Mouse (Mus musculus) macrophage (primary cell): ENCODE measurements around the gene Psd. TPM values are rescaled to one million over a fixed set of nuclear protein-coding genes. Genes with fewer than 3 reads are reported as not detected.

Experiments
- H3K27ac ChIP-seq: fragments of 350-480 bp; formaldehyde crosslinking; 2 replicates; pipeline ENCODE4 v1.9.0; 2021
- H3K36me3 ChIP-seq: fragments of 350-480 bp; formaldehyde crosslinking; 2 replicates; pipeline ENCODE4 v1.9.0; 2021; ENCODE audit errors: inconsistent target
- H3K4me3 ChIP-seq: fragments of 350-480 bp; formaldehyde crosslinking; 2 replicates; pipeline ENCODE4 v1.9.0; 2021; ENCODE audit errors: inconsistent target
- H3K79me2 ChIP-seq: fragments of 350-480 bp; formaldehyde crosslinking; 2 replicates; pipeline ENCODE4 v1.9.0; 2021; ENCODE audit errors: inconsistent target
- WGBS: methylation state at CpG from one replicate; pipeline ENCODE4 v1.1.7; 2026; ENCODE audit warnings: inconsistent platforms; ENCODE audit not compliant: missing documents; 5-methylcytosine and 5-hydroxymethylcytosine counted together
- polyA plus RNA-seq: library from polyadenylated mRNA; stranded (reverse); fragments of 250-400 nt; gene quantifications from 3 replicates; pipeline ENCODE4 v1.2.4, GENCODE M21; 2018; ENCODE audit warnings: inconsistent platforms

Gene Psd
- polyA plus RNA-seq, 1 experiment from 2014 or later, result 0.13 TPM

GRCm38 (mm10) chr19:46330696-46331095 lies 3.7 kb upstream of the Psd start:
- 94% methylated on average over 12 of the region's 12 CpGs for WGBS
- H3K4me3 ChIP-seq, result no peak overlapping the region
- H3K27ac ChIP-seq, result no peak overlapping the region
- H3K36me3 ChIP-seq, result peaks cover 13% of the 10 kb centered on the region; the same call in 1 of the 2 replicates
- H3K79me2 ChIP-seq, result no peaks in the 10 kb centered on the region

- no peaks in the 10 kb centered on the region for H3K79me2 ChIP-seq
- H3K36me3 ChIP-seq, result peaks cover 13% of the 10 kb centered on the region; the same call in 1 of the 2 replicates
- no peak overlapping the region for H3K4me3 ChIP-seq
- H3K27ac ChIP-seq, result no peak overlapping the region
- WGBS, result 5% methylated on average over 15 of the region's 16 CpGs
Observed at GRCm38 (mm10) chr19:46329951-46330350, 3.0 kb upstream of the Psd start.

GRCm38 (mm10) chr19:46329031-46329641 lies 2.2 kb upstream of the Psd start:
- WGBS, result 4% methylated on average over 48 of the region's 54 CpGs
- H3K4me3 ChIP-seq, result peak overlapping the region; percentile 63; the same call in 1 of the 2 replicates
- H3K36me3 ChIP-seq, result peaks cover 13% of the 10 kb centered on the region; the same call in 1 of the 2 replicates
- no peaks in the 10 kb centered on the region for H3K79me2 ChIP-seq
- no peak overlapping the region for H3K27ac ChIP-seq

- H3K27ac ChIP-seq, result peak within 1 kb of the TSS; percentile 66
- under 1% methylated on average over 78 of the region's 81 CpGs for WGBS
- H3K4me3 ChIP-seq, result peak within 1 kb of the TSS; percentile 63
- H3K36me3 ChIP-seq, result peaks cover 13% of the 10 kb centered on the region; the same call in 1 of the 2 replicates
- no peaks in the 10 kb centered on the region for H3K79me2 ChIP-seq
Observed at GRCm38 (mm10) chr19:46328081-46329030, 1.4 kb upstream of the Psd start, which contains the start of gene Fbxl15. Gene Fbxl15, plus strand, starts transcription at chr19:46328184.

- H3K36me3 ChIP-seq, result peaks cover 13% of the 10 kb centered on the region; the same call in 1 of the 2 replicates
- H3K4me3 ChIP-seq, result peak overlapping the region; percentile 63
- 39% methylated on average over 14 of the region's 14 CpGs for WGBS
- no peaks in the 10 kb centered on the region for H3K79me2 ChIP-seq
- H3K27ac ChIP-seq, result peak overlapping the region; percentile 66
Observed at GRCm38 (mm10) chr19:46327531-46328064, 642 bp upstream of the Psd start.

GRCm38 (mm10) chr19:46326019-46326755 lies 769 bp downstream of the Psd start:
- WGBS, result 20% methylated on average over 29 of the region's 29 CpGs
- no peak overlapping the region for H3K4me3 ChIP-seq
- H3K36me3 ChIP-seq, result peaks cover 5% of the 10 kb centered on the region; the same call in 1 of the 2 replicates
- H3K79me2 ChIP-seq, result no peaks in the 10 kb centered on the region
- no peak overlapping the region for H3K27ac ChIP-seq

- Histone ChIP-seq H3K4me3 (no peak overlapping the region), H3K27ac (no peak overlapping the region), H3K79me2 (no peaks in the 10 kb centered on the region), H3K36me3 (no peaks in the 10 kb centered on the region)
- WGBS, result 62% methylated on average over 5 of the region's 5 CpGs
Observed at GRCm38 (mm10) chr19:46324918-46325317, 2.0 kb downstream of the Psd start.

GRCm38 (mm10) chr19:46324366-46324765 lies 2.6 kb downstream of the Psd start:
- no peaks in the 10 kb centered on the region for H3K36me3 ChIP-seq
- 82% methylated on average over 11 of the region's 11 CpGs for WGBS
- no peak overlapping the region for H3K27ac ChIP-seq
- H3K79me2 ChIP-seq, result no peaks in the 10 kb centered on the region
- H3K4me3 ChIP-seq, result no peak overlapping the region

- H3K36me3 ChIP-seq, result no peaks in the 10 kb centered on the region
- WGBS, result 84% methylated on average over 5 of the region's 5 CpGs
- no peak overlapping the region for H3K4me3 ChIP-seq
- H3K27ac ChIP-seq, result no peak overlapping the region
- H3K79me2 ChIP-seq, result no peaks in the 10 kb centered on the region
Observed at GRCm38 (mm10) chr19:46323716-46324115, 3.2 kb downstream of the Psd start.

GRCm38 (mm10) chr19:46322996-46323572 lies 3.9 kb downstream of the Psd start:
- Histone ChIP-seq H3K4me3 (no peak overlapping the region), H3K79me2 (no peaks in the 10 kb centered on the region), H3K36me3 (no peaks in the 10 kb centered on the region), H3K27ac (no peak overlapping the region)
- 78% methylated on average over 11 of the region's 13 CpGs for WGBS

GRCm38 (mm10) chr19:46322144-46322995 lies 4.6 kb downstream of the Psd start:
- WGBS, result 88% methylated on average over 10 of the region's 11 CpGs
- no peak overlapping the region for H3K27ac ChIP-seq
- H3K79me2 ChIP-seq, result no peaks in the 10 kb centered on the region
- no peak overlapping the region for H3K4me3 ChIP-seq
- no peaks in the 10 kb centered on the region for H3K36me3 ChIP-seq

GRCm38 (mm10) chr19:46321101-46321943 lies 5.6 kb downstream of the Psd start:
- WGBS, result 34% methylated on average over 6 of the region's 6 CpGs
- no peaks in the 10 kb centered on the region for H3K79me2 ChIP-seq
- H3K36me3 ChIP-seq, result no peaks in the 10 kb centered on the region
- no peak overlapping the region for H3K4me3 ChIP-seq
- no peak overlapping the region for H3K27ac ChIP-seq
